Mouse (Mus musculus) liver, adult 2 months (tissue): ENCODE results near the gene Sec1. TPM values are rescaled to one million over a fixed set of nuclear protein-coding genes. Genes with fewer than 3 reads are reported as not detected.

Experiments used
- DNase-seq: peaks from one replicate; pipeline ENCODE4 v3.0.0-alpha.2; 2011; ENCODE audit warnings: low read depth, low spot score; ENCODE audit errors: extremely low read depth
- H3K27ac ChIP-seq: fragments of 200-500 bp; replicated peaks from 2 replicates; pipeline ENCODE4 v1.5.1; 2012; ENCODE audit warnings: low read depth, mild to moderate bottlenecking, control low read depth, inconsistent platforms, low read length; ENCODE audit not compliant: insufficient read depth
- H3K27me3 ChIP-seq: fragments of 200-500 bp; 2 replicates; pipeline ENCODE4 v1.6.1; 2012; ENCODE audit warnings: mild to moderate bottlenecking, moderate library complexity, low read length, inconsistent platforms; ENCODE audit not compliant: control insufficient read depth, insufficient read depth
- H3K36me3 ChIP-seq: fragments of 200-500 bp; 2 replicates; pipeline ENCODE4 v1.6.1; 2012; ENCODE audit warnings: low read length, inconsistent platforms; ENCODE audit not compliant: control insufficient read depth, insufficient read depth
- H3K4me1 ChIP-seq: fragments of 200-500 bp; 2 replicates; pipeline ENCODE4 v1.6.1; 2011; ENCODE audit warnings: low read length; ENCODE audit not compliant: control insufficient read depth, insufficient read depth
- H3K4me3 ChIP-seq: fragments of 200-500 bp; 2 replicates; pipeline ENCODE4 v1.5.1; 2011; ENCODE audit warnings: low read depth, mild to moderate bottlenecking, control low read depth, low read length, moderate library complexity; ENCODE audit not compliant: insufficient read depth
- H3K79me2 ChIP-seq: fragments of 200-500 bp; 2 replicates; pipeline ENCODE4 v1.6.1; 2012; ENCODE audit warnings: inconsistent platforms, mild to moderate bottlenecking, low read length, moderate library complexity; ENCODE audit not compliant: control insufficient read depth, insufficient read depth
- H3K9ac ChIP-seq: fragments of 200-500 bp; 2 replicates; pipeline ENCODE4 v1.6.1; 2012; ENCODE audit warnings: low read depth, mild to moderate bottlenecking, control low read depth, inconsistent platforms, low read length
- CTCF ChIP-seq: fragments of 200-500 bp; IDR thresholded peaks from 2 replicates; pipeline ENCODE4 v1.5.1; 2011; ENCODE audit warnings: low read depth, low read length, control low read depth
- POLR2A ChIP-seq: fragments of 200-500 bp; IDR thresholded peaks from 2 replicates; pipeline ENCODE4 v1.6.1; 2011; ENCODE audit warnings: low read length, control low read depth; ENCODE audit not compliant: insufficient read depth; ENCODE audit errors: extremely low read depth
- WGBS: fragments of 180-500 bp; shearing (Covaris S2); methylation state at CpG from one replicate; pipeline ENCODE4 v1.1.7; 2018; 5-methylcytosine and 5-hydroxymethylcytosine counted together
- polyA plus RNA-seq: library from polyadenylated mRNA; depleted of rRNA; stranded (reverse); fragments of >200 nt; gene quantifications from 2 replicates; pipeline ENCODE4 v1.2.3, GENCODE M21; 2012
- total RNA-seq: library from RNA; depleted of rRNA; stranded (reverse); fragments of >200 nt; gene quantifications from 2 replicates; pipeline ENCODE4 v1.2.3, GENCODE M21; 2014

Sec1 gene
- total and polyA plus RNA-seq, 2 experiments, result not detected

DNA sequence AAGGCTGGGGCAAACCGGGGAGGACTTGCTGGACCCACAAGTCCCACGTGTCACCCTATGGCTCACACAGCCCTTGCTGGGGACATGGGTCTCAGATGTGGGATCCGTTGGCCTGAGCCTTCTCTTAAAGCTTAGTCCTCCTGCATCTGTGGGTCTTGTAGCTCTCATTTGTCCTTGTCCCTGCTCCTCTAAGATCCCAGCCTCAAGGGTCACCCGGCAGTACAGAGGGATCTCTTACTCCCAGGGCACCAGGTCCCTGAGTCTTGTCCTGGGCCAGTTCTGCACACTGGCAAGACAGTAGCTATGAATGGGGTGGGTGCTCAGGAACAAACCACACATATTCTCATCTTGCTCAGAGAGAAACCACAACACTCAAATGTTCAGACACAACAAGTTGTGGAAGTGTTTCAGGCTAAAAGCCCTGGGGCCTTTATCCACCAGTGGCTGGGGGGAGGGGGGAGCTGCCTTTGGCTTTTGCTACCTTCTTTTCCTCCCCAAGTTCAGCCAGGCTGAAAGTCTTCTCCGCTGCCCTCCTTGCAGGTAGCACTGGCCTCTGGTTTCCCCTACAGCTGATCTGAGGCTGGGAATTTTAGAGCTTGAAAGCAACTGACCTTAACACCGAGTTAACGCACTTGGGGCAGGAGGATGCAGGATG is 10.7 kb downstream of the Sec1 start, which contains the start of gene Ntn5:
Gene Ntn5, plus strand, starts transcription at position 627 of the 655 bp plus-strand sequence.
- no peaks in the 10 kb centered on the region for H3K36me3 ChIP-seq
- no peaks in the 10 kb centered on the region for H3K79me2 ChIP-seq
- no peak within 1 kb of the TSS for H3K9ac ChIP-seq
- no peak for DNase-seq
- H3K27me3 ChIP-seq, result no peaks in the 10 kb centered on the region
- H3K4me1 ChIP-seq, result peaks cover 2% of the 10 kb centered on the region; the same call in 1 of the 2 replicates
- 79% methylated on average over 7 of the region's 7 CpGs for WGBS
- TF ChIP-seq POLR2A, result no peak
- TF ChIP-seq CTCF, result no peak
- H3K4me3 ChIP-seq, result no peak within 1 kb of the TSS
- no peak within 1 kb of the TSS for H3K27ac ChIP-seq

DNA sequence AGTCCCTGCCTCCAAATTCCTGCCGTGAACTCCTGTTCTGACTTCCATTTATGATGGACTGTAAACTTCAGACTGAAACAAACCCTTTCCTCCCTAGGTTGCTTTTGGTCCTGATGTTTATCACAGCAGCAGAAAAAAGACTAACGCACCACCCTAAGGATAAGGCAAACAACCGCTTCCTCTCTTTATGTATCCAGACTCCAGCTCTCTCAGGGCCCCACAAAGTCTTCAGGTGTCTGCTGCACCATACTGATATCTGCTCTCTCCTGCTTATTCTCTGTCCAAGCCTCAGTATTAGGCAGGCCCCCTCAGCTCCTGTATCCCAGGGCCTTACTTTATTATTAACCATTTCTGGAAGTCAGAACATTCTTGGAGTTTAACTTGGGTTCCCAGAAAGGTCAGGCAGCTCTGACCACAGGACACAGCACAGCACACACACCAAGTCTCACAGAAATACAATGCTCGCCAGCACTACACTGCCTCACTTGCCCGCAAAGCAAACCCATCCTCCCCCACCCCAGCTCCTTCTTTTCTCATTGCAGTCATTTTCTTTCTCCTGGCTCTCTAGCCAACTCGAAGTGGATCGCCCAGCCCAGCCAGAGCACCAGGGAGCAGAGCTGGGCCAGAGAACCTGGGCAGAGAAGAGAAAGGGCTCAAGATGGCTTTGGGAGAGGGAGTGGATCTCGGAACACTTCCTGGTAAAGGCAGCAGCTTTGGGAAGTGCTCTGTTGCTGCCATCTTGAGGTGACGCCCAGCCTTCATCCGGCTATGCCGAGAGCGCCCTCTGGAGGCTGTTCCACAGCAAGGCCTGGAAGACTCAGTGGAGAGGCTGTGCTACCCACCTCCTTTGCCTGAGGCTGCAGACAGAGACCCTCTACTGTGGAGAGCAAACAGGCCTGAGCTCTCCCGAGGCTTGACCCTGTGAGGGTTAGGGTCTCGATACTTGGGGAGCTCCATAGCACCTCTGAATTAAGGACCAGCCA is 11.8 kb downstream of the Sec1 start:
- Histone ChIP-seq H3K27ac (no peak overlapping the region), H3K9ac (no peak overlapping the region), H3K27me3 (no peaks in the 10 kb centered on the region), H3K36me3 (no peaks in the 10 kb centered on the region), H3K4me3 (no peak overlapping the region), H3K4me1 (peaks cover 2% of the 10 kb centered on the region; the same call in 1 of the 2 replicates), H3K79me2 (no peaks in the 10 kb centered on the region)
- TF ChIP-seq CTCF (peak; percentile 99), POLR2A (no peak)
- 33% methylated on average over 14 of the region's 14 CpGs for WGBS
- peak; percentile 62 for DNase-seq

DNA sequence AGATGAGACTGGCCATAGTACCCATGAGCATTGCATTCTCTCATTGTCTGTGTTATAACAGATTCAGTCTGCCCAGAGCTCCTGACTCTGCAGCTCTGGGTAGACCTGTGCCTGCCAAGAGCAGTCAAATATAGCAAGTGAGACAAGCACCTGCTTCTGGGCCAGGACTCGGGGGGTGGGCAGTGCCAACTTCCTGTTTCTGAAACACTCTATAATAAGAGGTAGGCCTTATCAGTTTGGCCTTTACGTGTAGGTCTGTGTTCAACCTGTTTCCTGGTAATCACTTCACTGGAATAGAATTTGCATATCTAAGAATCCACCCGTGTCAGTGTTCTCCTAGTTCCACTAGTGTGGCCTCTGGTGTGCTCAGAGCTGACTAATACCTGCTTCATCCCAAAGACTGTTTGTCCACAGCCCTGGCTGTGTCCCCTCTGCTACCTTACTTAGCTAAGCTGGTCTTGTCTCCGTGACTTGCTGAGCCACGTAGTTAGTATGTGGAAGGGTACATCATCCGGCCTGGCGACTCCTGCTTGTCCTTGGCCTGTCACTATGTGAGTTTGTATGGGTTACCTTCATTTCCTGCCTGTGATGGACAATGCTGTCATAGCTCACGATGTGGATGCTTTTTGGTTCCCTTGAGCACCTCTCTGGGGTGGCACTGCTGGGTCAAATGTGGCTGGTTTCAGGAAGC is 13.0 kb downstream of the Sec1 start:
- TF ChIP-seq CTCF (no peak), POLR2A (no peak)
- 88% methylated on average over 8 of the region's 8 CpGs for WGBS
- Histone ChIP-seq H3K27ac (no peak overlapping the region), H3K9ac (no peak overlapping the region), H3K79me2 (no peaks in the 10 kb centered on the region), H3K4me1 (no peaks in the 10 kb centered on the region), H3K36me3 (no peaks in the 10 kb centered on the region), H3K27me3 (no peaks in the 10 kb centered on the region), H3K4me3 (no peak overlapping the region)
- DNase-seq, result no peak

DNA sequence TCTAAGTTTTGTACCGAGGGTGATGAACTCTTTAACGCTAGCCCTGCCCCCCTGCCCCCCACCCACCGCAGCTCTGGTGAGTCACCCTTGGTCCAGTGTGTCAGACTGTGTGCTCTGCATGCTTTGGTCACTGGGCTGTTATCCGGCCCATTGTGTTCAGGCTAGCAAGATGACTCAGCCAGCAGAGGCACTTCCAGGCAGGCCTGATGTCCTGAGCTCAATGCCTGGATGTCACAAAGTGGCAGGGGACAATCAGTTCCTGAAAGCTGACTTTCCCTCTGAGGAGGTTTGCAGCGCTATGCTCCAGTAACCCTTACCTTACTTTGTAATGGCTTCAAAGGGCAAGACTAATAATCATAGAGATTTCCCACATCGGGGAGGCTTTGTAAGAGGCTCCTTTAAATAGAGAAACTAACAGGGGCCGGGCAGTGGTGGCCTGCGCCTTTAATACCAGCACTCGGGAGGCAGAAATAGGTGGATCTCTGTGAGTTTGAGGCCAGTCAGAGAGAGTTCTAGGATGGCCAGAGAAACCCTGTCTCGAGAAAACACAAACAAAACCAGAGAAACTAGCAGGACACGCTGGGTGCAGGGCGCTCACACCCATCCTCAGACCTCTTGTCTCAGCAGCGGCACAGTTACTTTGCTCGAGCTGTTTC is 14.1 kb downstream of the Sec1 start:
- no peak overlapping the region for H3K4me3 ChIP-seq
- H3K4me1 ChIP-seq, result no peaks in the 10 kb centered on the region
- no peak for DNase-seq
- H3K79me2 ChIP-seq, result no peaks in the 10 kb centered on the region
- no peak overlapping the region for H3K9ac ChIP-seq
- 78% methylated on average over 14 of the region's 14 CpGs for WGBS
- no peaks in the 10 kb centered on the region for H3K27me3 ChIP-seq
- H3K27ac ChIP-seq, result no peak overlapping the region
- no peaks in the 10 kb centered on the region for H3K36me3 ChIP-seq
- TF ChIP-seq POLR2A (no peak), CTCF (no peak)

DNA sequence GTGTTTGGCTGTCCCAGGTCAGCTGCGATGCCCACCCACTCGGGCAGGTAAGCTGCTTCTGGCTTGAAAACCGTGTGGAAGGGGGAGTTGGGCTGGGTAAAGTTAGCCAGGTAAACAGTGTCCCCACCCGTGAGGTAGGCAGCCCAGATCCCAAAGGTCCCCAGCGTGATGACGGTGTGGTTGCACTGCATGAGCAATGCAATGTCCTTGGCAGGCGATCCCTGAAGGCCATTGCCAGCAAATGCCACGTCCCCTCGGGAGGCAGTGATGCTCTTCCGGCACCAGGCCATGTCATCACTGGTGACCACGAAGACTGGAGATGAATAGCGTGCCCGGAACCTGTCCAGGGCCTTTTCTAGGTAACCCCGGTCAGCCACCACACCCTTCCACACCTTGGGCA is 15.7 kb downstream of the Sec1 start:
- Histone ChIP-seq H3K27me3 (no peaks in the 10 kb centered on the region), H3K4me3 (no peak overlapping the region), H3K36me3 (no peaks in the 10 kb centered on the region), H3K27ac (no peak overlapping the region), H3K9ac (no peak overlapping the region), H3K79me2 (no peaks in the 10 kb centered on the region), H3K4me1 (no peaks in the 10 kb centered on the region)
- 93% methylated on average over 14 of the region's 14 CpGs for WGBS
- DNase-seq, result no peak
- TF ChIP-seq POLR2A (no peak), CTCF (no peak)
